Mouse (Mus musculus): ENCODE measurements around the gene Usp53. TPM values are rescaled to one million over a fixed set of nuclear protein-coding genes. Genes with fewer than 3 reads are reported as not detected.

The Usp53 gene
- polyA plus RNA-seq, 1 experiment: 1.7 TPM

GRCm38 (mm10) chr3:122975363-122975762 lies 8.9 kb downstream of the Usp53 start:
- Histone ChIP-seq H3ac (ENCODE audit: control insufficient read depth, insufficient read length, low read depth) (no peak overlapping the region), H3K4me3 (ENCODE audit: insufficient read depth, poor library complexity, severe bottlenecking) (no peak overlapping the region), H3K79me2 (ENCODE audit: control insufficient read depth, insufficient read depth) (no peaks in the 10 kb centered on the region), H3K36me3 (ENCODE audit: control insufficient read depth, insufficient read depth) (peaks cover 11% of the 10 kb centered on the region), H3K27me3 (ENCODE audit: control insufficient read depth, insufficient read depth, insufficient read length) (no peaks in the 10 kb centered on the region), H3K79me3 (ENCODE audit: low read depth) (no peaks in the 10 kb centered on the region)
- TF ChIP-seq CTCF (IDR thresholded peaks at IDR 0.05; ENCODE audit: control insufficient read depth, insufficient read depth, insufficient read length): no peak
- no peak for TF ChIP-seq USF1 (IDR thresholded peaks at IDR 0.05; ENCODE audit: low read depth)
- no peak for TF ChIP-seq MAX (IDR thresholded peaks at IDR 0.05)
- TF ChIP-seq FOSL1 (IDR thresholded peaks at IDR 0.05; ENCODE audit: insufficient read depth, low read length, poor library complexity, severe bottlenecking): no peak
- no peak for TF ChIP-seq MYOD1 (IDR thresholded peaks at IDR 0.05; ENCODE audit: control insufficient read depth, insufficient read length, low read depth)
- TF ChIP-seq MYOG (IDR thresholded peaks at IDR 0.05; ENCODE audit: control insufficient read depth, extremely low read depth, insufficient read length): no peak
- TF ChIP-seq CEBPB (IDR thresholded peaks at IDR 0.05; ENCODE audit: low read depth): no peak

GRCm38 (mm10) chr3:122974833-122975232 lies 9.5 kb downstream of the Usp53 start:
- no peaks in the 10 kb centered on the region for H3K79me2 ChIP-seq (ENCODE audit: control insufficient read depth, insufficient read depth)
- TF ChIP-seq USF1 (IDR thresholded peaks at IDR 0.05; ENCODE audit: low read depth) (no peak), MYOD1 (IDR thresholded peaks at IDR 0.05; ENCODE audit: control insufficient read depth, insufficient read length, low read depth) (no peak), FOSL1 (IDR thresholded peaks at IDR 0.05; ENCODE audit: insufficient read depth, low read length, poor library complexity, severe bottlenecking) (no peak), CEBPB (IDR thresholded peaks at IDR 0.05; ENCODE audit: low read depth) (no peak), MYOG (IDR thresholded peaks at IDR 0.05; ENCODE audit: control insufficient read depth, extremely low read depth, insufficient read length) (no peak), CTCF (IDR thresholded peaks at IDR 0.05; ENCODE audit: control insufficient read depth, insufficient read depth, insufficient read length) (no peak), MAX (IDR thresholded peaks at IDR 0.05) (no peak)
- H3K27me3 ChIP-seq (ENCODE audit: control insufficient read depth, insufficient read depth, insufficient read length): no peaks in the 10 kb centered on the region
- no peak overlapping the region for H3ac ChIP-seq (ENCODE audit: control insufficient read depth, insufficient read length, low read depth)
- H3K79me3 ChIP-seq (ENCODE audit: low read depth): no peaks in the 10 kb centered on the region
- peaks cover 11% of the 10 kb centered on the region for H3K36me3 ChIP-seq (ENCODE audit: control insufficient read depth, insufficient read depth)
- H3K4me3 ChIP-seq (ENCODE audit: insufficient read depth, poor library complexity, severe bottlenecking): no peak overlapping the region

- TF ChIP-seq CTCF (IDR thresholded peaks at IDR 0.05; ENCODE audit: control insufficient read depth, insufficient read depth, insufficient read length): no peak
- TF ChIP-seq USF1 (IDR thresholded peaks at IDR 0.05; ENCODE audit: low read depth): no peak
- TF ChIP-seq MYOD1 (IDR thresholded peaks at IDR 0.05; ENCODE audit: control insufficient read depth, insufficient read length, low read depth): no peak
- TF ChIP-seq MAX (IDR thresholded peaks at IDR 0.05): no peak
- no peak for TF ChIP-seq FOSL1 (IDR thresholded peaks at IDR 0.05; ENCODE audit: insufficient read depth, low read length, poor library complexity, severe bottlenecking)
- no peak for TF ChIP-seq CEBPB (IDR thresholded peaks at IDR 0.05; ENCODE audit: low read depth)
- no peak for TF ChIP-seq MYOG (IDR thresholded peaks at IDR 0.05; ENCODE audit: control insufficient read depth, extremely low read depth, insufficient read length)
- no peak overlapping the region for H3ac ChIP-seq (ENCODE audit: control insufficient read depth, insufficient read length, low read depth)
- H3K4me3 ChIP-seq (ENCODE audit: insufficient read depth, poor library complexity, severe bottlenecking): no peak overlapping the region
- no peaks in the 10 kb centered on the region for H3K79me2 ChIP-seq (ENCODE audit: control insufficient read depth, insufficient read depth)
- H3K36me3 ChIP-seq (ENCODE audit: control insufficient read depth, insufficient read depth): peaks cover 6% of the 10 kb centered on the region
- no peaks in the 10 kb centered on the region for H3K27me3 ChIP-seq (ENCODE audit: control insufficient read depth, insufficient read depth, insufficient read length)
- no peaks in the 10 kb centered on the region for H3K79me3 ChIP-seq (ENCODE audit: low read depth)
These were observed 12.0 kb downstream of the Usp53 start for GRCm38 (mm10) chr3:122972126-122972822.

GRCm38 (mm10) chr3:122968391-122968790 lies 15.9 kb downstream of the Usp53 start:
- TF ChIP-seq USF1 (IDR thresholded peaks at IDR 0.05; ENCODE audit: low read depth) (no peak), MAX (IDR thresholded peaks at IDR 0.05) (no peak), CEBPB (IDR thresholded peaks at IDR 0.05; ENCODE audit: low read depth) (no peak), FOSL1 (IDR thresholded peaks at IDR 0.05; ENCODE audit: insufficient read depth, low read length, poor library complexity, severe bottlenecking) (no peak), CTCF (IDR thresholded peaks at IDR 0.05; ENCODE audit: control insufficient read depth, insufficient read depth, insufficient read length) (no peak), MYOG (IDR thresholded peaks at IDR 0.05; ENCODE audit: control insufficient read depth, extremely low read depth, insufficient read length) (no peak), MYOD1 (IDR thresholded peaks at IDR 0.05; ENCODE audit: control insufficient read depth, insufficient read length, low read depth) (no peak)
- Histone ChIP-seq H3K36me3 (ENCODE audit: control insufficient read depth, insufficient read depth) (peaks cover 3% of the 10 kb centered on the region), H3K79me2 (ENCODE audit: control insufficient read depth, insufficient read depth) (no peaks in the 10 kb centered on the region), H3K4me3 (ENCODE audit: insufficient read depth, poor library complexity, severe bottlenecking) (no peak overlapping the region), H3K79me3 (ENCODE audit: low read depth) (no peaks in the 10 kb centered on the region), H3ac (ENCODE audit: control insufficient read depth, insufficient read length, low read depth) (no peak overlapping the region), H3K27me3 (ENCODE audit: control insufficient read depth, insufficient read depth, insufficient read length) (no peaks in the 10 kb centered on the region)

GRCm38 (mm10) chr3:122964301-122964700 lies 20.0 kb downstream of the Usp53 start:
- no peak overlapping the region for H3ac ChIP-seq (ENCODE audit: control insufficient read depth, insufficient read length, low read depth)
- no peaks in the 10 kb centered on the region for H3K27me3 ChIP-seq (ENCODE audit: control insufficient read depth, insufficient read depth, insufficient read length)
- H3K79me2 ChIP-seq (ENCODE audit: control insufficient read depth, insufficient read depth): no peaks in the 10 kb centered on the region
- no peaks in the 10 kb centered on the region for H3K79me3 ChIP-seq (ENCODE audit: low read depth)
- TF ChIP-seq MYOD1 (IDR thresholded peaks at IDR 0.05; ENCODE audit: control insufficient read depth, insufficient read length, low read depth) (no peak), CTCF (IDR thresholded peaks at IDR 0.05; ENCODE audit: control insufficient read depth, insufficient read depth, insufficient read length) (no peak), USF1 (IDR thresholded peaks at IDR 0.05; ENCODE audit: low read depth) (no peak), MAX (IDR thresholded peaks at IDR 0.05) (no peak), CEBPB (IDR thresholded peaks at IDR 0.05; ENCODE audit: low read depth) (no peak), FOSL1 (IDR thresholded peaks at IDR 0.05; ENCODE audit: insufficient read depth, low read length, poor library complexity, severe bottlenecking) (no peak), MYOG (IDR thresholded peaks at IDR 0.05; ENCODE audit: control insufficient read depth, extremely low read depth, insufficient read length) (no peak)
- H3K4me3 ChIP-seq (ENCODE audit: insufficient read depth, poor library complexity, severe bottlenecking): no peak overlapping the region
- peaks cover 8% of the 10 kb centered on the region for H3K36me3 ChIP-seq (ENCODE audit: control insufficient read depth, insufficient read depth)
